In genomic region chr8:92881247-92881646, GRCm38 (mm10) we compare ENCODE assay signal across 26 mouse cellular contexts. TPM values are rescaled to one million over a fixed set of nuclear protein-coding genes. Genes with fewer than 3 reads are reported as not detected.
DNase-seq lines count a peak whose midpoint lies in the region; ATAC-seq lines count a peak whose summit lies in the region.
"Had no signal": no experiment of that assay in that cellular context is flagged by ENCODE, and none has a peak within 500 bp of the region (broad histone marks: within the 10 kb centered on the region; RNA-seq: fewer than 3 reads in every experiment).

No protein-coding gene starts in this region.

- no peaks in the 10 kb centered on the region for H3K4me1 ChIP-seq in megakaryocyte, embryonic 14.5 days
- H3K4me1 ChIP-seq: embryonic facial prominence, embryonic 13.5 days; forebrain, embryonic 10.5 days; heart, embryonic 15.5 days; hindbrain, embryonic 10.5 days; intestine, embryonic 15.5 days had no signal

- H3K36me3 ChIP-seq in megakaryocyte, embryonic 14.5 days (replicated peaks; ENCODE audit: low read length): no peaks in the 10 kb centered on the region
- H3K36me3 ChIP-seq: heart, embryonic 15.5 days; intestine, embryonic 15.5 days had no signal

- no peaks in the 10 kb centered on the region for H3K27me3 ChIP-seq in megakaryocyte, embryonic 14.5 days (replicated peaks)
- H3K27me3 ChIP-seq: embryonic facial prominence, embryonic 13.5 days; heart, embryonic 15.5 days; intestine, embryonic 15.5 days; Patski had no signal

- H3K9me3 ChIP-seq in megakaryocyte, embryonic 14.5 days: no peaks in the 10 kb centered on the region
- H3K9me3 ChIP-seq: embryonic facial prominence, embryonic 13.5 days; forebrain, embryonic 10.5 days; heart, embryonic 15.5 days; hindbrain, embryonic 10.5 days; intestine, embryonic 15.5 days had no signal

- H3K4me3 ChIP-seq in megakaryocyte, embryonic 14.5 days (replicated peaks): peak overlapping the region; percentile 46
- H3K4me3 ChIP-seq: embryonic facial prominence, embryonic 13.5 days; erythroblast, embryonic 14.5 days; forebrain, embryonic 10.5 days; heart, adult 2 months; heart, embryonic 15.5 days; hindbrain, embryonic 10.5 days; intestine, embryonic 15.5 days had no signal

- peak; percentile 69 for ATAC-seq in common myeloid progenitor, adult 5-6 weeks (replicated peaks; ENCODE audit: low read depth, poor library complexity, severe bottlenecking)
- ATAC-seq: activated CD4-positive, CD25-positive, alpha-beta regulatory T cell, adult 4 months; forebrain, embryonic 14.5 days; intestine, embryonic 15.5 days; Patski had no signal

- intact Hi-C loops in heart, postnatal 36 days (cut with DNase I): no loop called here

- peak; percentile 73 for DNase-seq in heart, adult 11 months
- DNase-seq in heart, postnatal 36 days: no peak
- DNase-seq in NIH3T3 (ENCODE audit: low read depth): peak; percentile 10
- no peak for DNase-seq in ovary, postnatal 36 days (ENCODE audit: low spot score)
- DNase-seq in cerebellum, adult 11-12 months: no peak
- no peak for DNase-seq in adrenal gland, postnatal 25 days
- DNase-seq: adrenal gland, postnatal 14 days; cerebellum, adult 2 months; cerebellum, postnatal 10 days; gastrocnemius, postnatal 36 days; heart, adult 2 months; heart, postnatal 14 days had no signal

RNA-seq across cellular contexts. Expression of gene Capns2, which starts 20.0 kb away (rescaled TPM):
- total RNA-seq in heart, postnatal 36 days (2021): not detected
- total RNA-seq in common myeloid progenitor, adult 5-6 weeks (2017): 1.4 and 1.9 TPM in 2 replicates
- 0.18 TPM in 1 of 2 replicates, not detected in the other for polyA plus RNA-seq in megakaryocyte, embryonic 14.5 days (2012; ENCODE audit: insufficient read depth, low replicate concordance)
- total RNA-seq in adrenal gland, postnatal 25 days (2021): 0.95 TPM in 1 of 2 replicates, not detected in the other
- total RNA-seq: adrenal gland, postnatal 14 days; gastrocnemius, adult 8-10 months; gastrocnemius, postnatal 36 days; heart, adult 2 months had no signal
- polyA plus RNA-seq: activated CD4-positive, CD25-positive, alpha-beta regulatory T cell, adult 4 months; C2C12; erythroblast, embryonic 14.5 days; forebrain, embryonic 14.5 days; heart, adult 2 months; intestine, embryonic 15.5 days had no signal

RNA-seq across cellular contexts. Expression of gene Lpcat2, which starts 26.1 kb away (rescaled TPM):
- 1 to 10 TPM; 1.2 to 1.6 TPM for total RNA-seq in heart, postnatal 36 days (2021)
- 15.2 and 16.8 TPM in 2 replicates for total RNA-seq in common myeloid progenitor, adult 5-6 weeks (2017)
- 1.6 TPM in 1 of 2 replicates, not detected in the other for polyA plus RNA-seq in megakaryocyte, embryonic 14.5 days (2012; ENCODE audit: insufficient read depth, low replicate concordance)
- total RNA-seq in adrenal gland, postnatal 25 days (2021): 1.4 and 2.3 TPM in 2 replicates

RNA-seq across cellular contexts. Expression of gene Mmp2, which starts 54.2 kb away (rescaled TPM):
- 10 to 100 TPM; 86.1 to 91.7 TPM for total RNA-seq in heart, postnatal 36 days (2021)
- total RNA-seq in common myeloid progenitor, adult 5-6 weeks (2017): 2.3 and 4.9 TPM in 2 replicates
- 0.07 TPM in 1 of 2 replicates, not detected in the other for polyA plus RNA-seq in megakaryocyte, embryonic 14.5 days (2012; ENCODE audit: insufficient read depth, low replicate concordance)
- total RNA-seq in adrenal gland, postnatal 25 days (2021): 16.8 TPM in 2 replicates
- total RNA-seq: MEL had no signal
- polyA plus RNA-seq: erythroblast, embryonic 14.5 days had no signal

Comparison
In these comparisons a context has a peak if more than half of its experiments do, and no peak if none do; other contexts are left out.
1. DNase-seq: peak in heart, adult 11 months (single experiment) and NIH3T3 (single experiment); none in heart, postnatal 36 days (0 of 2), ovary, postnatal 36 days (single experiment), cerebellum, adult 11-12 months (single experiment) and adrenal gland, postnatal 25 days (single experiment).